Mouse (Mus musculus) left cerebral cortex, adult 6 months (tissue): Measurements from ENCODE around the gene Cyp1a2. TPM values are rescaled to one million over a fixed set of nuclear protein-coding genes. Genes with fewer than 3 reads are reported as not detected.

Experiments
- long read RNA-seq, 2 experiments: library from polyadenylated mRNA; unstranded; transcript quantifications; one replicate each; pipeline ENCODE4 v2.0.0; 2019 to 2020
- polyA plus RNA-seq: library from polyadenylated mRNA; unstranded; fragments of <200 nt; fragmentation: Nextera tagmentation; gene quantifications from 2 replicates; pipeline ENCODE4 v1.2.3, GENCODE M21; 2021

Gene Cyp1a2
- polyA plus RNA-seq = not detected in 2 replicates
- long read RNA-seq, experiment 1 = 0 reads
- long read RNA-seq, experiment 2 = 0 reads

GRCm38 (mm10) chr9:57683520-57683919, at the start of gene Cyp1a2:
Gene Cyp1a2 (minus strand): TSS chr9:57683703.

GRCm38 (mm10) chr9:57708068-57708719, 24.7 kb upstream of the Cyp1a2 start, which contains the start of gene Edc3:
Gene Edc3 (plus strand): TSS chr9:57708540.

GRCm38 (mm10) chr9:57687751-57688150, 4.2 kb upstream of the Cyp1a2 start, which contains the start of gene Cyp1a1:
Gene Cyp1a1 (plus strand): TSS chr9:57687928.

GRCm38 (mm10) chr9:57653283-57653682, 30.2 kb downstream of the Cyp1a2 start, which contains the start of gene Csk:
Gene Csk (minus strand): TSS chr9:57653631.

Other genes starting within 250 kb of the Cyp1a2 start
- 15.0 and 15.5 TPM in 2 replicates for gene Ppcdc, start 243.6 kb downstream of the Cyp1a2 start, polyA plus RNA-seq
- gene Scamp5, start 215.6 kb downstream of the Cyp1a2 start, polyA plus RNA-seq = 177 and 316 TPM in 2 replicates
- 28.6 and 31.5 TPM in 2 replicates for gene Rpp25, start 179.7 kb downstream of the Cyp1a2 start, polyA plus RNA-seq
- gene Cox5a, start 162.4 kb downstream of the Cyp1a2 start, polyA plus RNA-seq = 1,376 and 1,378 TPM in 2 replicates
- gene Fam219b, start 146.2 kb downstream of the Cyp1a2 start, polyA plus RNA-seq = 10.2 and 15.6 TPM in 2 replicates
- gene Mpi, start 130.9 kb downstream of the Cyp1a2 start, polyA plus RNA-seq = 43.9 and 57.3 TPM in 2 replicates
- gene Scamp2, start 122.8 kb downstream of the Cyp1a2 start, polyA plus RNA-seq = 27.6 and 31.6 TPM in 2 replicates
- 9.0 and 10.7 TPM in 2 replicates for gene Ulk3, start 94.3 kb downstream of the Cyp1a2 start, polyA plus RNA-seq
- gene Cplx3, start 77.4 kb downstream of the Cyp1a2 start, polyA plus RNA-seq = 14.1 and 17.1 TPM in 2 replicates
- not detected in 2 replicates for gene Lman1l, start 62.9 kb downstream of the Cyp1a2 start, polyA plus RNA-seq
- gene Csk, start 30.1 kb downstream of the Cyp1a2 start, polyA plus RNA-seq = 4.2 and 6.2 TPM in 2 replicates
- gene Cyp1a1, start 4.2 kb upstream of the Cyp1a2 start, polyA plus RNA-seq = 0.08 and 0.15 TPM in 2 replicates
- 9.0 and 10.6 TPM in 2 replicates for gene Edc3, start 24.8 kb upstream of the Cyp1a2 start, polyA plus RNA-seq
- gene Clk3, start 82.2 kb upstream of the Cyp1a2 start, polyA plus RNA-seq = 34.3 and 39.4 TPM in 2 replicates
- 2.2 and 2.8 TPM in 2 replicates for gene Arid3b, start 153.1 kb upstream of the Cyp1a2 start, polyA plus RNA-seq
- 163 and 242 TPM in 2 replicates for gene Ubl7, start 227.3 kb upstream of the Cyp1a2 start, polyA plus RNA-seq